Mouse (Mus musculus): ENCODE results near the gene Taar8c.

Taar8c gene

DNA sequence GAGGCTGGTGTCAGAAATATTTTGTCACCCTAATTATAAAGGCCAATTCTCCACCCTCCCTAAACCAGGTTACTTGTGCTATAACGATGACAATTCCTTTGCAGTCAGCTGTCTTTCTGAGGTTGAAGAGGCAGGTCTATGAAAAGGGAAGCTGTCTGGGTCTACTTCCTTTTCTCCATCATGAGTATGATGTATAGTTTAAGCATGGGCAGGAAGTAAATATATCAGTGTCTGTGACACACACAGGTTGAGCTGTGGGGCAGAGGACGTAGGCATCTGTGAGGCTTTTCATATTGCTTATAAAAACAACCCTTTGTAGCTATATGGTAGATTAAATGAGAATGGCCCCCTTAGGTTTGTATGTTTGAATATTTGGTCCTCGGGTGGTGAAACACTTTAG lies 42.7 kb downstream of the Taar8c start:
- no peak for DNase-seq

DNA sequence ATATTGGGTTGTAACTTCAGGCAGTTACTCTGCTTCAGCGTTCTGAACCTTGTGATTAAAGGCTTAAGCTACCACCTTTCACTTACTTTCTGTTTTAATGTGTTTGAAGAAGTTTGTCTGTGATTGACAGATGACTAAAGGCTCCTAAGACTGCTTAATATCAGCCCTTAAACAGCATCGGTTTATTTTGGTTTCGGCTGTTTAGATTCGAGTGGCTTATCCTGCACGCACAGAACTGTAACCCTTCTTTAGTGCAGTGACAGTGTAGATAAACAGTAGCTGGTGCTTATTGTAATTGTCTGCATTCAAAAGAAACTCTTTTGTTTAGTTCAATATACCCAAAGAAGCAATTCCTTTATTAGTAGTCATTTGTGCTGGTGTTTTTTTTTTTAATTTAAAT lies 49.7 kb downstream of the Taar8c start:
- no peak for DNase-seq
